Mouse (Mus musculus): ENCODE measurements around the gene Gm3952.

Gene Gm3952

GRCm38 (mm10) chr8:128798594-128798993 lies at the start of gene Gm3952:
Gene Gm3952, minus strand, starts transcription at chr8:128798694.
- DNase-seq (ENCODE audit: extremely low read depth, low read depth) = no peak

- no peak for DNase-seq (ENCODE audit: extremely low read depth, low read depth)
Measured at GRCm38 (mm10) chr8:128843749-128844148, 45.3 kb upstream of the Gm3952 start.

- no peak for DNase-seq (ENCODE audit: extremely low read depth, low read depth)
Measured at GRCm38 (mm10) chr8:128812521-128812920, 14.0 kb upstream of the Gm3952 start.

- no peak for DNase-seq (ENCODE audit: extremely low read depth, low read depth)
Measured at GRCm38 (mm10) chr8:128735692-128736091, 62.8 kb downstream of the Gm3952 start.

- DNase-seq (ENCODE audit: extremely low read depth, low read depth) = no peak
Measured at GRCm38 (mm10) chr8:128734118-128734517, 64.4 kb downstream of the Gm3952 start.

GRCm38 (mm10) chr8:128732254-128732653 lies 66.2 kb downstream of the Gm3952 start:
- no peak for DNase-seq (ENCODE audit: extremely low read depth, low read depth)

- no peak for DNase-seq (ENCODE audit: extremely low read depth, low read depth)
Measured at GRCm38 (mm10) chr8:128727213-128727612, 71.3 kb downstream of the Gm3952 start.

- no peak for DNase-seq (ENCODE audit: extremely low read depth, low read depth)
Measured at GRCm38 (mm10) chr8:128724819-128725218, 73.7 kb downstream of the Gm3952 start.

GRCm38 (mm10) chr8:128716184-128716583 lies 82.3 kb downstream of the Gm3952 start:
- DNase-seq (ENCODE audit: extremely low read depth, low read depth) = no peak

- DNase-seq (ENCODE audit: extremely low read depth, low read depth) = peak; percentile 49
Measured at GRCm38 (mm10) chr8:128709261-128709660, 89.2 kb downstream of the Gm3952 start.

GRCm38 (mm10) chr8:128704836-128705235 lies 93.7 kb downstream of the Gm3952 start:
- no peak for DNase-seq (ENCODE audit: extremely low read depth, low read depth)

- DNase-seq (ENCODE audit: extremely low read depth, low read depth) = no peak
Measured at GRCm38 (mm10) chr8:128704376-128704775, 94.1 kb downstream of the Gm3952 start.

GRCm38 (mm10) chr8:128697945-128698344 lies 100.5 kb downstream of the Gm3952 start:
- no peak for DNase-seq (ENCODE audit: extremely low read depth, low read depth)

- no peak for DNase-seq (ENCODE audit: extremely low read depth, low read depth)
Measured at GRCm38 (mm10) chr8:128696701-128697397, 101.6 kb downstream of the Gm3952 start.

Data from MEL-GATA-1-ER (cell line).